Mouse (Mus musculus) spleen, adult 2 months (tissue): ENCODE data around the gene Gin1.

Source experiments
- CTCF ChIP-seq: fragments of 200-500 bp; IDR thresholded peaks from 2 replicates; pipeline ENCODE4 v1.5.1; 2011; ENCODE audit warnings: mild to moderate bottlenecking, inconsistent platforms; ENCODE audit not compliant: insufficient read depth, insufficient read length, insufficient replicate concordance; ENCODE audit errors: extremely low read depth
- POLR2A ChIP-seq: fragments of 200-500 bp; IDR thresholded peaks from 2 replicates; pipeline ENCODE4 v1.6.1; 2011; ENCODE audit warnings: low read depth, low read length, inconsistent platforms

DNA sequence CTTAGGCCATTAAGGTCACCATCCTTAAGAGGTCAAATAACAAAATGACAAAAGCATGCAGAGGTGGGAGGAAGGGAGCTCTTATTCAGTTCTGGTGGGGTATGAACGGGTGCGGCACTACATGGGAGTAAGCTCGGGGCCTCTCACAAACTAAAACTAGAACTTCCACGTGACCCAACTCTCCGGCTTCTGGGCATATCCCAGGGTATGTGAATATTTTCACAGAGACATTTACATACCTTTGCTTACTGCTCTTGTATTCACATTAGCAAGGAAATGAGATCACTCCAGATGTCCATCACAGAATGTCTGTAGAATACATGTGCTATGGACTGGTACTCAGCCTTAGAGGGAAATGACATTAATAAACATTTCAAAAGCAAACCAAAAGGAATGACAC lies 1.8 kb downstream of the Gin1 start:
- no peak for TF ChIP-seq CTCF
- TF ChIP-seq POLR2A, result no peak
